Mouse (Mus musculus) heart, adult 9 months (tissue): ENCODE results near the gene Avl9.

Source experiments
- DNase-seq, 2 experiments: peaks; one replicate each; pipeline ENCODE4 v3.0.0; 2022; ENCODE audit warnings: low spot score in 2 of 2

The Avl9 gene

GRCm38 (mm10) chr6:56794834-56795233 is 80.1 kb downstream of the Avl9 start:
- no peak for DNase-seq

DNA sequence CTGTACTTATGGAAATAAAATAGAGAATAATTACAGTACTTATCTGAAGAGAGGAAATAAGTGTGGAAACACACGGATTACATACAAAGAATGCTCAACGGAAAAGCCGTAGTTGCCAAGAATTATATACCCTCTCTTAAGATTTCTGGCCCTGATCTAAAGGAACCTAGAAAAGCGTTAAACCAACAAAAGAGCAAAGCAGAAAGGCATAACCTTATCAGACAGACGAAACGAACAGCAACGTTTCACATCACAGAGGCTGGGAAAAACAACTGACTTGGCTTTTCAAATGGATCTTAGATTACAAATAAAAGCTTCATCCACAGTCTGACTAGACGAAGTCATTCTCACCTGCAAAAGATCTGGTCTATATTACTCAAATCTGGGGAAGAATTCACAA is 81.5 kb downstream of the Avl9 start:
- no peak for DNase-seq

- peak; percentile 35 to 40 for DNase-seq
Observed at GRCm38 (mm10) chr6:56796668-56797141, 82.0 kb downstream of the Avl9 start.

GRCm38 (mm10) chr6:56797311-56798151 is 82.8 kb downstream of the Avl9 start, which contains the start of gene Kbtbd2:
Gene Kbtbd2, minus strand, starts transcription at chr6:56797813.
- DNase-seq = peak; percentile 96 to 98

GRCm38 (mm10) chr6:56798152-56798465 is 83.4 kb downstream of the Avl9 start:
- DNase-seq = no peak

- DNase-seq = no peak
Observed at GRCm38 (mm10) chr6:56805026-56805425, 90.3 kb downstream of the Avl9 start.

DNA sequence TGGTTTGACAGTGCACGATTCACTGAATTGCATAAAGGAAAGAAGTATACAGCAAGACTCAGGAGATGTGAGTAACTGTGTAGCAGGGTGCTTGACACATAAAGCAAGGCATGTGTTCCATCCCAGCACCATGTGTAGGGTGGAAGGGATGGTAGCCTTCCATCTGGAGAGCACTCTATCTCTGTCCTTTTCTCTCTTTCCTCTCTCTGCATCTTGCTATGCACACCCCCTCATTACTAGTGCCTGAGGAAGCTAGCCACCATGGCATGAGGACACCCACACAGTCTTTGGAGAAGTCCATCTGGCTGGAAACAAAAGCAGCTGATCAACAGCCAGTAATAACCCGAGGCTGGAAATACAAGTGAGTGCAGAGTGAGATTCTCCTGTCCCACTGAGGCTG is 91.5 kb downstream of the Avl9 start:
- DNase-seq = no peak

DNA sequence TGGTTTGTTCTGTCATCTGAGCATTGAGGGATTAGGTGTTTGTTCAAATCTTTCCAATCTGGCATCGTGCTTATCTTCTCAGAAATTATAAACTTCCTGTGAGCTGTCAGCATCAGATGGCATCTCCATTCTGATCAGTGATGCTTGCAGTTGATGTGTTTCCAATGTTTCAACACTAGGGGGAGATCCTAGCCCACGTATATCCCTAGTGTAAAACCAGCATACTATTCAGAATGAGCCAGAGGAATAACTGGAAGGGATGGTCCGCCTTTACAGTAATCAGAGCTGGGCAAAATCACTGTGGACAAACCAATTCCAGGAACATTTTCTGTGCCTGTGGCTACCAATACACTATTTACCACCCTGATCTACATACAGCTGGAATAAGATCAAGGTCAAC is 94.0 kb downstream of the Avl9 start:
- DNase-seq = peak; percentile 38 to 49
